Mouse (Mus musculus): Measurements from ENCODE around the gene Atp6v1f.
A peak's percentile ranks its signal among the peaks of the same experiment; 100 is the strongest.

Gene Atp6v1f

DNA sequence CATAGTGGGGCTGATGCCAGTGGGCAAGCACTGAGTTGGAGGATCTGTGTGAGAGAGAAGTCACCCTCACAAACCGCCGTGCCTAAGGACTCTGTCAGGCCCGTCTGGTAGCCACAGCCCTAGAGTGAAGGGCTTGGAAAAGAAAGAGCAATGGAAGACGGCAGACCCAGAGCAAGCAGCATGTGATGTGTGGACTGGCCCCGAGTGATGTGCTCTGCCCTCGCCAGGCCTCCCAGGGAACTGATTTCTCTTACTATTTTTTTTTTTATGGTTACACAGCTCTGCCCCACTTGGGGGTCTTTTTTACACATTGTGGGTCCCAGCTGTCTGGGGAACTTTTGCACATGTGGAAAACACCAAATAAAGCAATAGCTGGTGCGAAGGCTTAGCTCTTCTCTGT is 6.0 kb upstream of the Atp6v1f start:
- no peak for DNase-seq (ENCODE audit: low read depth)

GRCm38 (mm10) chr6:29463388-29463787 is 4.1 kb upstream of the Atp6v1f start:
- no peak for DNase-seq (ENCODE audit: low read depth)

DNA sequence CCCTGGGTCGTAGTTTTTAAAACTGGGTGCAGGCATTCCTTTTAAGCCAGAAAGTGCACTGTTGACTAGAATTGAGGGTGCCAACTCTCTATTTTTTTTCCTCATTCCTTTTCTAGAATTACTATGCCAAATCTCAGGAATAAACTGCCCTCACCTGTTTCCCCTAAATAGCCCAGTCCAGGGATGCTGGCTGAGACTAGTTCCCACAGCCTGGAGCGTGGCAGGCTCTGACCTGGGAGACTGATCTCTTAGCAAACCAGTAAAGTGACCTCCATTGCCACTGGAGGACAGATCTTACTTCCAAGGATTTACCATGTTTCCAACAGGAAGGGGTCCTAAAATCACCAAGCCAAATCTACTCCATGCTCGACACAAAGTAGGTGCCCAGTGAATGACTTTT is 1.3 kb downstream of the Atp6v1f start:
- DNase-seq (ENCODE audit: low read depth) = no peak

DNA sequence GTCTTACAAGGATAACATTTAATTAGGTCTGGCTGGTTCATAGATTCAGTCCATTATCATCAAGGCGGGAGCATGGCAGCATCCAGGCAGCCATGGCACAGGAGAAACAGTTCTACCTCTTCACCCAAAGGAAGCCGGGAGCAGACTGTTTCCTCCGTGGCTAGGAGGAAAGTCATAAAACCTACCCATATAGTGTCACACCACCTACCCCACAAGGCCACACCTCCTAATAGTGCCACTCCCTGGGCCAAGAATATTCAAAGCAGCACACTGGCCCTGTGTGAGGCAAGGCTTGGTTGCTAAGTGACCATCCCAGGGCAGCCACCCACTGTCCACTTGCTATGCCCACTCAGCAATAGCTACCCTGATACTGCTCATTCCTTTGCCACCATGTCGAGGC is 3.6 kb downstream of the Atp6v1f start, which contains the start of gene Atp6v1fnb:
TSS of gene Atp6v1fnb (plus strand) at position 301 of the 400 bp plus-strand sequence.
- no peak for DNase-seq (ENCODE audit: low read depth)

- peak; percentile 81 for DNase-seq (ENCODE audit: low read depth)
These were observed 6.6 kb downstream of the Atp6v1f start for GRCm38 (mm10) chr6:29473941-29474691.

GRCm38 (mm10) chr6:29474736-29475135 is 7.2 kb downstream of the Atp6v1f start:
- DNase-seq (ENCODE audit: low read depth) = peak; percentile 8

GRCm38 (mm10) chr6:29482691-29483090 is 15.2 kb downstream of the Atp6v1f start:
- DNase-seq (ENCODE audit: low read depth) = no peak

DNA sequence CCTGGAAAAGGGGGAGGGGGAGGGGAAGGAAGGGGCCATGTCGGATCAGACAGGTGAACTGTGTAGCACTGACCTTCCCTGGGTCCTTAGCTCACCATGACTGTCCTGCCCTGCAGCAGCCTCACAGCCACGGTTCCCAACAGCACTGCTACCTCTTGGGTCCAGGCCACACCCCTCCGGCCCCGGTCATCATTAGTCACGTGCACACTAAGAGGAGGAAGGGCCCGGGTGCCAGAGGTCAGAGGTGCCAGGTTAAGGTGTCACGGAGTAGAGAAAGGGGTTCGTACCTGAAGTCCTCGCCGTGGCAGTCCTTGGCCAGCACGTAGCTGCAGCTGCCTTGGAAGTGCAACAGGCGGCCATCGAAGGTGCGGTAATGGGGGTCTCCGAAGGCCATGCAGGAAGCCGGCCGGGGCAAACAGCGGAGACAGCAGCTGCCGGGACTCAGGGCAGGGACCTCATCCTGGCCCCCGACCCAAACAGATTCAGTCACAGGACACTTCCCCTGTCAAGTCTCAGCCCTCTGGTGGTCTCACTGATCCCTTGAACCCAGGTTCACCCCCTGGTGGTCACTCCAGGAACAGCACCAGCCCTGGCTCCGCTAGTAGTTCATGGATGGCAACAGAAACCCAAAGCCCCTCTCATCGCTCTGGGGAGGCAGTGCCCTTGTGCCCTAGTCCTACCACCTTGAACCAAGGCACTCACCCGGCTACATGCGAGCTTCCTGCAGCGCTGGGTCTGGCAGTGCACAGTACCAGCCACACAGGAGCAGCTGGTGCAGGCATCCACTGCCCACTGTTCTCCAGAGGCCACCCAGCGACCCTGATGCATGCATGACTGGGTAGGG is 17.4 kb downstream of the Atp6v1f start:
- peak; percentile 54 for DNase-seq (ENCODE audit: low read depth)

DNA sequence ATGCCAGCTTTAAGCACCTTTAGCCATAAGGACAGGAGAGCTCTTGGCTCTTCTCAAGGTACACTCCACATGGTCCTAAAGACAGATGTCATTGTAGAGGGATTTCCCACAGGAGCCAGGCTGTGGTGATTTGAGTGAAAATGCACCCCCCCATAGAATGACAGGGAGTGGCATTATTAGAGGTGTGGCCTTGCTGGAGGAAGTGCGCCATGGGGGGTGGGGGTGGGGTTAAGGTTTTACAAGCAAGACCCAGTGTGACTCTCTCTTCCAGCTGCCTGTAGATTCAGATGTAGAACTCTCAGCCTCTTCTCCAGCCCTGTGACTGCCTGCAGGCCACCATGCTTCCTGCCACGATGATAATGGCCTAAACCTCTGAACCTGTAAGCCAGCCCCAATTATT is 18.4 kb downstream of the Atp6v1f start:
- no peak for DNase-seq (ENCODE audit: low read depth)

DNA sequence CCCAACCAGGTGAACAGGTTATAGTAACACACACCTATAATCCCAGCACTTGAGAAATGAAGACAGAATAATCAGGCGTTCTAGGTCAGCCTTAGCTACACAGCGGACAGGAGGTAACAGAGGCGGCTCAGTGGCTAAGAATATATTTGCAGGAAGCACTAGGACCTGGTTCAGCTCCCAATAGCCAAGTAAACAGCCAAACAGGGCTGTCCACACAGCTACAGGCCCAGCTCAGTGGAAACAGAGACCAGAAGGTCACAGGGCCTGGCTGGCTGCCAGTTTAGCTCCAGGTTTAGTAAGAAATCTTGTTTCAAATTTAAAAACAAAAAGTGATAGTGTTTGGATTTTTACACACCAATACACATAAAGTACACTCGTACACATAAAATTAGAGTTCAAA is 26.6 kb downstream of the Atp6v1f start:
- no peak for DNase-seq (ENCODE audit: low read depth)

DNA sequence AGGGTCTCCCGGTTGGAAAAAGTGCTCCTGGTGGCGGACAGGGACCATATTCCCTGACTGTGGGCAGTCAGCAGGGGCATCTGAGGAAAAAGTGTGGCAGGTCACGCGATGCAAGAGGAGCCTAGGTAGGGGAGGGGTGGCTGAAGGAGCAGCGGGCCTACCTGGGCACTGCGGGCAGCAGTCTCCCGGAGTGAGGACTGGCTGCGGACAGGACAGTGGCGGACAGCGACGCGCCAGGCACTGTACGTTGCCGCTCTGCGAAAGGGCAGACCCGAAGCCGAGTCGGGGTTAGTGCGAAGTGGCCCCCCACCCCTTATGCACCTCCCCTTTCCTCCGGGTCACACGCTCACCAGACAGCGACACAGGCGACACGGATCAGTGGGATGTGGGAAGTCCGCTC is 28.8 kb downstream of the Atp6v1f start:
- DNase-seq (ENCODE audit: low read depth) = no peak

- DNase-seq (ENCODE audit: low read depth) = no peak
These were observed 30.3 kb downstream of the Atp6v1f start for GRCm38 (mm10) chr6:29497791-29498190.

DNA sequence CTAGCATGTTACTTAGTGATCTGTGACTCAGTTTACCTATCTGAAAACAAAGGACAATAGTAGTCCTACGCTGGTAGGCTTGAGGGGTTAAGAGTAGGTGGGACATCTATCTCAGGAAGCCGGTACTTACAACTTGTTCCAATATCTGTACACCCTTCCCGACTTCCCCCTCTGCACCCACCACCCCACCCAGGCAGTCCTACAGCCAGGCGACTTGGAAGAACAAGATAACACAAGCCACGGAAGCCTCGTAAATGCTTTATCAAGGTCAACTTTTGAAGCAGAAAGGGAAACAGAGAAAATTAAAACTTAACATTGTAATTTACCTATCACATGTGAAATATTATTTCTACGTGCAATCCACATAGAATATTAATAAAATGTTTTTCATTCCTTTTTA is 32.7 kb downstream of the Atp6v1f start:
- DNase-seq (ENCODE audit: low read depth) = no peak

GRCm38 (mm10) chr6:29500810-29501209 is 33.3 kb downstream of the Atp6v1f start:
- no peak for DNase-seq (ENCODE audit: low read depth)

GRCm38 (mm10) chr6:29501599-29501998 is 34.1 kb downstream of the Atp6v1f start:
- DNase-seq (ENCODE audit: low read depth) = no peak

GRCm38 (mm10) chr6:29505493-29505892 is 38.0 kb downstream of the Atp6v1f start:
- no peak for DNase-seq (ENCODE audit: low read depth)

GRCm38 (mm10) chr6:29506834-29507233 is 39.3 kb downstream of the Atp6v1f start:
- no peak for DNase-seq (ENCODE audit: low read depth)

DNA sequence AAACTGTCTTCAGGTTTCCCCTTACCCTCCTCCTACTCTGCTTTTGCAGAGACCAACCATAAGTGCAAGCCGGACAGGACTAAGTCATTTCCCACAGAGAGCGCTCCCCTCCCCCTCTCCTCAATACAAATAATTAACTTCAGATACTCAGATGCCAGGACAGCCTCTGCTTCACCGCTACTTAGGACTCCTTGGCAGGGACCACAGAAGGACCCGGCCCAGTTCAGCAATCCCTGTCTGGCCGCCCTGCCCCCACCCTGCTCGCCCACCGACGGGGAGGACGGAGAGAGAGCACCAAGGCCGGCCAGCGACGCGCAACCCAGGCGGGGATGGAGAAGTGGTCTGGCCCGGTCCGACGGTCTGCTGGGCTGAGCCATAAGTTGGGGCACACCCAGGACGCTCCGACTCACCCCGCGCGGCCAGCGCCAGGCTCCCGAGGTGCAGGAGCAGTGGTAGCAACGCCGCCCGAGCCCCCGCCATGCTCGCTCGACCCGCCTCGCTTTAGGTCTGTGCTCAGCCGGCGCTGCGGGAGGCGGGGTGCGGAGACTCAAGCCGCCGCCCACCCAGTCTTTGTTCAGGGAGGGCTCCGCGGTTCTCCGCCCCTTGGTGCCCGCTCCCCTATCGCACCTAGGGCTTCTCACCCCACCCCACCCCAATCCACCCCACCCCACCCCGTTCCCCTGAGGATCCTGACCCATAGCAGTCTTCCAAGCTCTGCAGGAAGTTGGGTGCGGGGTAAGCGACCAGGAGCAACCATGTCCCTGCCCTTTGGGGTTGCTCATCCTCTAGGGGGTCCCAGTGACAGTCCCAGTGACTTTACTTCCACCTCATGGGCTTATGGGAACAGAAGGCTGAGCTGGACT is 40.2 kb downstream of the Atp6v1f start, which contains the start of gene Kcp:
TSS of gene Kcp (minus strand) at position 506 of the 863 bp plus-strand sequence.
- DNase-seq (ENCODE audit: low read depth) = no peak

DNA sequence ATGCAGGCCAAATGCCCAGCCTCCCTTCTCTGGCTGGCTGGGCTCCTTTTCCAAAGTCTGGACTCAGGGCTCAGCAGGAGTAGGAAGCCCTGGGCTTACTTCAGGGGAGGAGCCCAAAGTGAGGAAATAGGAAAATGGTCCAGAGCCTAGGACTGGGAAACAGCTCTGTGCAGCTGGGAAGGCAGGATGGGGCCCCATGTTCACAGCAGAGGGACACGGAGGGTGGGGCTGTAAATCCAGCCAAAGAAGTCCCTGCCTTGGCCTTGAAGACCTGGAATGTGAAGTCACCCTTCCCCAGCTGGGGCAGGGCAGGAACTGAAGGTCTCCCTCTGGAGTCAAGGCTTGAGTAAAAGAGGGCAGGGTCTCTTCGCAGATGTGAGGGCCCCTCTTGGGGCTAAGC is 41.6 kb downstream of the Atp6v1f start:
- no peak for DNase-seq (ENCODE audit: low read depth)

- peak; percentile 59 for DNase-seq (ENCODE audit: low read depth)
These were observed 45.8 kb downstream of the Atp6v1f start for GRCm38 (mm10) chr6:29513284-29513683.

GRCm38 (mm10) chr6:29517139-29517538 is 49.6 kb downstream of the Atp6v1f start:
- DNase-seq (ENCODE audit: low read depth) = peak; percentile 78

Data from naive thymus-derived CD4-positive, alpha-beta T cell, adult 2 months (primary cell).